Mouse (Mus musculus) stomach, postnatal 0 days (tissue): ENCODE data around the gene Rnpepl1. TPM values are rescaled to one million over a fixed set of nuclear protein-coding genes. Genes with fewer than 3 reads are reported as not detected.

Experiments used
- ATAC-seq: fragments of 200-750 bp; cut with Nextera tagmentation; 2 replicates; pipeline ENCODE4 v1.8.0; 2017; ENCODE audit not compliant: low FRiP score, low TSS enrichment
- DNase-seq: peaks from one replicate; pipeline ENCODE4 v3.0.0-alpha.2; 2016; ENCODE audit warnings: low spot score
- H3K27ac ChIP-seq: fragments of 300-500 bp; sonication (generic); replicated peaks from 2 replicates; pipeline ENCODE4 v1.5.1; 2014; ENCODE audit warnings: mild to moderate bottlenecking, control low read depth
- H3K27me3 ChIP-seq: fragments of 300-500 bp; sonication (generic); 2 replicates; pipeline ENCODE4 v1.6.1; 2014; ENCODE audit warnings: low read length; ENCODE audit not compliant: control insufficient read depth, insufficient read depth
- H3K36me3 ChIP-seq: fragments of 300-500 bp; sonication (generic); 2 replicates; pipeline ENCODE4 v1.6.1; 2014; ENCODE audit warnings: low read length, mixed read lengths; ENCODE audit not compliant: control insufficient read depth, insufficient read depth
- H3K4me1 ChIP-seq: fragments of 300-500 bp; sonication (generic); replicated peaks from 2 replicates; pipeline ENCODE4 v1.6.1; 2014; ENCODE audit warnings: antibody characterized with exemption; ENCODE audit not compliant: control insufficient read depth, insufficient read depth
- H3K4me2 ChIP-seq: fragments of 300-500 bp; sonication (generic); replicated peaks from 2 replicates; pipeline ENCODE4 v1.6.1; 2014; ENCODE audit warnings: low read depth, mild to moderate bottlenecking, control low read depth, moderate library complexity
- H3K4me3 ChIP-seq: fragments of 300-500 bp; sonication (generic); 2 replicates; pipeline ENCODE4 v1.5.1; 2014; ENCODE audit warnings: low read depth, low read length, control low read depth
- H3K9ac ChIP-seq: fragments of 300-500 bp; sonication (generic); 2 replicates; pipeline ENCODE4 v1.6.1; 2014; ENCODE audit warnings: mild to moderate bottlenecking, low read length, control low read depth, mixed read lengths
- H3K9me3 ChIP-seq: fragments of 300-500 bp; sonication (generic); 2 replicates; pipeline ENCODE4 v1.6.1; 2016; ENCODE audit warnings: low read length; ENCODE audit not compliant: control insufficient read depth
- CTCF ChIP-seq: IDR thresholded peaks from 2 replicates; pipeline ENCODE4 v1.5.1; 2016; ENCODE audit warnings: antibody characterized with exemption, low read depth, mild to moderate bottlenecking, moderate library complexity
- EP300 ChIP-seq: optimal IDR thresholded peaks from 2 replicates; pipeline ENCODE3; 2016; ENCODE audit warnings: antibody characterized with exemption
- WGBS: fragments of 180-500 bp; shearing (Covaris S2); extraction: QIAGEN DNeasy Blood & Tissue Kit; methylation state at CpG from one replicate; pipeline ENCODE4 v1.1.7; 2014; 5-methylcytosine and 5-hydroxymethylcytosine counted together
- polyA plus RNA-seq: library from polyadenylated mRNA; unstranded; fragments of >200 nt; fragmentation: Nextera tagmentation; extraction: Ambion mirVana; gene quantifications from 2 replicates; pipeline ENCODE4 v1.2.1, GENCODE M21; 2015

The Rnpepl1 gene
- polyA plus RNA-seq, 1 experiment from 2014 or later = 36.7 TPM

- H3K4me1 ChIP-seq = peaks cover 6% of the 10 kb centered on the region; the same call in 1 of the 2 replicates
- no peak overlapping the region for H3K9ac ChIP-seq
- no peaks in the 10 kb centered on the region for H3K9me3 ChIP-seq
- peak overlapping the region; percentile 45; the same call in 1 of the 2 replicates for H3K27ac ChIP-seq
- no peaks in the 10 kb centered on the region for H3K27me3 ChIP-seq
- DNase-seq = peak; percentile 84
- no peak overlapping the region for H3K4me2 ChIP-seq
- H3K36me3 ChIP-seq = peaks cover 17% of the 10 kb centered on the region
- TF ChIP-seq CTCF (no peak), EP300 (no peak)
- 65% methylated on average over 3 of the region's 3 CpGs for WGBS
- no peak overlapping the region for H3K4me3 ChIP-seq
- peak; percentile 50 for ATAC-seq
Observed at GRCm38 (mm10) chr1:92937797-92938196, 27.2 kb downstream of the Rnpepl1 start.

DNA sequence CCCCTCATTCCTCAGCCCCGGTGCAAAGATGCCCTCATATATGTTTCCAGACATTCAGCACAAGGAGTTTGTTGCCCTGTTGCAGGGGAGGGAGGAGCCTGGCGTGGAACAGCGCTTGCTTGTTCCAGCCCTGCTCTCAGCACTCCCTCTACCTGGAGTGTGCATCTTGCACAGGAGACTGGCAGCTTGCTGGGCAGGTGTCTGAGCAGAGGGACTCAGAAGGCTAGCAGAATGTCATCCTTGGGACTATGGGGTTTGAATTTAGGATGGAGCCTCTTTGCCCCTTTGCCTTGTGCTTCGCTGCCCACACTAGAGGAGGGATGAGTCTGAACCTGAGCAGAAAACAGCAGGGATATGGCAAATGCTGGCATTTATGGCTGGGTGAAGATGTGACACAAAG is 29.2 kb downstream of the Rnpepl1 start:
- DNase-seq = no peak
- TF ChIP-seq CTCF = no peak
- TF ChIP-seq EP300 = no peak
- Histone ChIP-seq H3K9ac (no peak overlapping the region), H3K36me3 (peaks cover 28% of the 10 kb centered on the region), H3K4me2 (no peak overlapping the region), H3K4me1 (peaks cover 2% of the 10 kb centered on the region; the same call in 1 of the 2 replicates), H3K27ac (no peak overlapping the region), H3K27me3 (no peaks in the 10 kb centered on the region), H3K4me3 (no peak overlapping the region), H3K9me3 (no peaks in the 10 kb centered on the region)
- ATAC-seq = no peak
- 95% methylated on average over 4 of the region's 4 CpGs for WGBS

GRCm38 (mm10) chr1:92943219-92943989 is 32.8 kb downstream of the Rnpepl1 start:
- TF ChIP-seq EP300 (no peak), CTCF (no peak)
- H3K4me1 ChIP-seq = no peaks in the 10 kb centered on the region
- H3K27me3 ChIP-seq = no peaks in the 10 kb centered on the region
- ATAC-seq (peak; percentile 73), DNase-seq (peak; percentile 53)
- H3K27ac ChIP-seq = no peak overlapping the region
- no peaks in the 10 kb centered on the region for H3K9me3 ChIP-seq
- peaks cover 44% of the 10 kb centered on the region for H3K36me3 ChIP-seq
- H3K9ac ChIP-seq = no peak overlapping the region
- 89% methylated on average over 19 of the region's 19 CpGs for WGBS
- H3K4me2 ChIP-seq = no peak overlapping the region
- no peak overlapping the region for H3K4me3 ChIP-seq

DNA sequence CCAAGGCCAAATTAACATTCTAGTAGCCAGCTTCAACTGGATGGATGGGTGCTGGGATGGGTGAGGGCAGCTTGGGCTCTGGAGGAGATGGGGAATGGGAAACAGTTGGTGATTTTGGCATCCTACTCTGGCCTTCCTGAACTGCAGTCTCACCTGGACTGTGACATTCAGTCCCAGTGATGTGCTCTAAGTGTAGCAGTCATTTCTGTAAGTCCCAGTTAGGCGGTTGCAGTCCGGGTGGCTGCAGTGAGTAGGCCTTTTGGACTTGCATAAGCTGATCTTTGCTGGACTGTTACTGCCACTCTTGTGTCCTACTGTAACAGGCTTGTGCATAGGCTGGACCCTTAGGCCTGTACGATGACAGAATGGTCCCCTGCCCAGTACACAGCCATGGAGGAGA is 37.4 kb downstream of the Rnpepl1 start:
- no peak overlapping the region for H3K4me2 ChIP-seq
- no peak overlapping the region for H3K4me3 ChIP-seq
- no peaks in the 10 kb centered on the region for H3K9me3 ChIP-seq
- H3K9ac ChIP-seq = no peak overlapping the region
- H3K36me3 ChIP-seq = peaks cover 27% of the 10 kb centered on the region
- DNase-seq = no peak
- no peaks in the 10 kb centered on the region for H3K27me3 ChIP-seq
- TF ChIP-seq EP300 (no peak), CTCF (no peak)
- WGBS = 99% methylated on average over 3 of the region's 3 CpGs
- no peak for ATAC-seq
- no peak overlapping the region for H3K27ac ChIP-seq
- H3K4me1 ChIP-seq = no peaks in the 10 kb centered on the region

- Histone ChIP-seq H3K4me2 (peak overlapping the region; percentile 34; the same call in 1 of the 2 replicates), H3K9ac (no peak overlapping the region), H3K36me3 (peaks cover 20% of the 10 kb centered on the region), H3K27ac (peak overlapping the region; percentile 61), H3K27me3 (no peaks in the 10 kb centered on the region), H3K4me1 (no peaks in the 10 kb centered on the region), H3K4me3 (no peak overlapping the region), H3K9me3 (no peaks in the 10 kb centered on the region)
- DNase-seq (peak; percentile 62), ATAC-seq (no peak)
- TF ChIP-seq EP300 (no peak), CTCF (peak; percentile 73)
- 55% methylated on average over 6 of the region's 6 CpGs for WGBS
Observed at GRCm38 (mm10) chr1:92949426-92949825, 38.8 kb downstream of the Rnpepl1 start.

DNA sequence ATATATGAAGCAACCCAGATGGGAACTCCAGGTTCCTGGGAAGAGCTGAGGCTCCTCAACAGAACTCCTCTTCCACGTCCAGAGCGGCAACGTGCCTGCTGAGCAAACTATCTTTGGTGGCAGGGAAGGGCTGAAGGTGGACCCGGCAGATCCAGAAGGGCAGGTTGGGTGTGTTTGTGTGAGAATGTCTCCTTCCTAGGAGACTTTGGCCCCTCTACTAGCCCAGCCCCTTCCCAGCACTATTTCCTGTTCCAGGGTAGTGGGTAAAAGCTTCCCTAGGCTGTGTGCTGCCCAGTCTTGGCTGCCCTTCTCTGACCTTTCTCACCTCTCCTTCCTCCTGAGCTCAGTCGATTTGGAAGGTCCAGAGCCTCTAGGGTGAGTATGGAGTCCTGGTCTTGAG is 40.0 kb downstream of the Rnpepl1 start, which contains the start of gene Gpr35:
Gene Gpr35, plus strand, starts transcription at position 259 of the 400 bp plus-strand sequence.
- peak; percentile 81 for ATAC-seq
- Histone ChIP-seq H3K36me3 (peaks cover 10% of the 10 kb centered on the region), H3K4me3 (peak within 1 kb of the TSS; percentile 2; the same call in 1 of the 2 replicates), H3K9ac (peak within 1 kb of the TSS; percentile 23), H3K27ac (peak within 1 kb of the TSS; percentile 61), H3K9me3 (no peaks in the 10 kb centered on the region), H3K4me1 (no peaks in the 10 kb centered on the region), H3K4me2 (peak within 1 kb of the TSS; percentile 45), H3K27me3 (no peaks in the 10 kb centered on the region)
- DNase-seq = peak; percentile 79
- WGBS = 52% methylated on average over 5 of the region's 5 CpGs
- no peak for TF ChIP-seq EP300
- TF ChIP-seq CTCF = no peak
